Mouse (Mus musculus): Measurements from ENCODE around the gene Fbln2.

DNA sequence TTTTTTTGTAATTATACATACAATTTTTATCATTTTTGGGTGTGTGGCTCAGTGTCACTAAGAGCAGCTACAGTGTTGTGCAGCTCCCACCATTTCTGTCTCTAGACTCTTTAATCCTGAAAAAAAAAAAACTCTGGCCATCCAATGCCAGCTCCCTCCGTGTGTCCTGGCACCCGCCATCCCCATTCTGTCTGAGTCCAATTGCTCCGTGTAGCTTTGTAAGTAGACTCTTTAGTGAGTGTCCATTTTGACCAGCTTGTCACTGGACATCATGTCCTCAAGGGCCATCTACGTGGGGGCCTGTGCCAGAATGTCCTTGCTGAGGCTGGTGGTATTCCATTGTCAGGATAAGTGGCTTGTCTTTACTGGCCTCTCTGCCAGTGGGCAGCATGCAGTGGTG is 13.1 kb downstream of the Fbln2 start:
- no peak for TF ChIP-seq POLR2A (IDR thresholded peaks at IDR 0.05; ENCODE audit: low read depth, low read length)
- TF ChIP-seq CTCF (IDR thresholded peaks at IDR 0.05; ENCODE audit: borderline replicate concordance, insufficient read depth, low read length): no peak
